Mouse (Mus musculus): Measurements from ENCODE around the gene Npm3. TPM values are rescaled to one million over a fixed set of nuclear protein-coding genes. Genes with fewer than 3 reads are reported as not detected.

The Npm3 gene
- 13.4 and 14.7 TPM in 2 replicates for polyA plus RNA-seq (2015; fragmentation: Nextera tagmentation; extraction: Ambion mirVana)

GRCm38 (mm10) chr19:45749243-45750043, at the start of gene Npm3:
TSS of gene Npm3 (minus strand) at chr19:45749591.
- H3K36me3 ChIP-seq, result peaks cover 17% of the 10 kb centered on the region
- under 1% methylated on average over 60 of the region's 60 CpGs for WGBS
- peaks cover 21% of the 10 kb centered on the region for H3K4me1 ChIP-seq (replicated peaks)
- peak within 1 kb of the TSS; percentile 86 for H3K9ac ChIP-seq
- peaks cover 24% of the 10 kb centered on the region for H3K27me3 ChIP-seq (replicated peaks)
- peak within 1 kb of the TSS; percentile 92 for H3K4me3 ChIP-seq (replicated peaks)
- 0 out of 2 replicates have a peak within 1 kb of the TSS, but pooled peaks have one; percentile 36 for H3K27ac ChIP-seq
- H3K9me3 ChIP-seq, result no peaks in the 10 kb centered on the region
- ATAC-seq, result peak; percentile 81
- H3K4me2 ChIP-seq (replicated peaks), result peak within 1 kb of the TSS; percentile 86

GRCm38 (mm10) chr19:45796879-45797278, 47.5 kb upstream of the Npm3 start:
- no peak overlapping the region for H3K9ac ChIP-seq
- no peak overlapping the region for H3K4me2 ChIP-seq (replicated peaks)
- no peaks in the 10 kb centered on the region for H3K27me3 ChIP-seq (replicated peaks)
- H3K27ac ChIP-seq, result no peak overlapping the region
- WGBS, result 71% methylated on average over 15 of the region's 15 CpGs
- H3K4me3 ChIP-seq (replicated peaks), result no peak overlapping the region
- H3K9me3 ChIP-seq, result no peaks in the 10 kb centered on the region
- no peak for ATAC-seq
- no peaks in the 10 kb centered on the region for H3K36me3 ChIP-seq
- peaks cover 7% of the 10 kb centered on the region for H3K4me1 ChIP-seq (replicated peaks)

- WGBS, result 10% methylated on average over 15 of the region's 15 CpGs
- Histone ChIP-seq H3K9ac (no peak overlapping the region), H3K36me3 (no peaks in the 10 kb centered on the region), H3K27ac (no peak overlapping the region), H3K27me3 (replicated peaks) (no peaks in the 10 kb centered on the region), H3K9me3 (no peaks in the 10 kb centered on the region), H3K4me2 (replicated peaks) (peak overlapping the region; percentile 53), H3K4me3 (replicated peaks) (peak overlapping the region; percentile 16; the same call in 1 of the 2 replicates), H3K4me1 (replicated peaks) (peaks cover 7% of the 10 kb centered on the region)
- ATAC-seq, result 0 out of 2 replicates have a peak, but pooled peaks have one; percentile 49
These were observed 46.7 kb upstream of the Npm3 start for GRCm38 (mm10) chr19:45796061-45796556.

DNA sequence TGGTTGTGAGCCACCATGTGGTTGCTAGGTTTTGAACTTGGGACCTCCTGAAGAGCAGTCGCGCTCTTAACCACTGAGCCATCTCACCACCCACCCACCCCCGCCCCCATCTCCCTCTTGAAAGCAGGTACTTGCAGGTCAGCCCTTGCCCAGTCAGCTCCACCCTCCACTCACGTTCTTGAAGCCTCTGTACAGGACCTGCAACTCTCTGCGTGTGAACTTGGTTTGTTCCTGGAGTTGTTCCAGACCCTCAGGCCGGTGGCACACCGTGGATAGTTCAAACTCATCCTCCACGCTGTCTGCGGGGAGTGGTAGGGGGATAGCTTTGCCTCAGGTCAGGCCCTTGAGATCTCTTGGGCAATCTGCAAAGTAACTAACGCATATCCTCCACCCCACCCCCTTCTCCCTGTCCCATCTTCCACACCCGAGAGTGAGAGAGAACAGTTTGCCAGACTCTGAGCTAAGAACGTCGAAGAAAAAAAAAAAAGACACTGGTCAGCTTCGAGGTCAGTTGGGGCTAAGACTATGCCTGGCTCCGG, 46.1 kb upstream of the Npm3 start:
- 0 out of 2 replicates have a peak, but pooled peaks have one; percentile 31 for ATAC-seq
- H3K27ac ChIP-seq, result no peak overlapping the region
- no peaks in the 10 kb centered on the region for H3K36me3 ChIP-seq
- peaks cover 9% of the 10 kb centered on the region for H3K4me1 ChIP-seq (replicated peaks)
- H3K4me2 ChIP-seq (replicated peaks), result peak overlapping the region; percentile 53
- H3K9ac ChIP-seq, result no peak overlapping the region
- H3K9me3 ChIP-seq, result no peaks in the 10 kb centered on the region
- peak overlapping the region; percentile 16; the same call in 1 of the 2 replicates for H3K4me3 ChIP-seq (replicated peaks)
- WGBS, result 26% methylated on average over 15 of the region's 15 CpGs
- H3K27me3 ChIP-seq (replicated peaks), result no peaks in the 10 kb centered on the region

- Histone ChIP-seq H3K4me3 (replicated peaks) (no peak overlapping the region), H3K27me3 (replicated peaks) (no peaks in the 10 kb centered on the region), H3K9ac (no peak overlapping the region), H3K4me2 (replicated peaks) (no peak overlapping the region), H3K9me3 (no peaks in the 10 kb centered on the region), H3K27ac (no peak overlapping the region), H3K4me1 (replicated peaks) (peaks cover 12% of the 10 kb centered on the region), H3K36me3 (no peaks in the 10 kb centered on the region)
- WGBS, result 64% methylated on average over 6 of the region's 6 CpGs
- no peak for ATAC-seq
These were observed 45.3 kb upstream of the Npm3 start for GRCm38 (mm10) chr19:45794718-45795117.

DNA sequence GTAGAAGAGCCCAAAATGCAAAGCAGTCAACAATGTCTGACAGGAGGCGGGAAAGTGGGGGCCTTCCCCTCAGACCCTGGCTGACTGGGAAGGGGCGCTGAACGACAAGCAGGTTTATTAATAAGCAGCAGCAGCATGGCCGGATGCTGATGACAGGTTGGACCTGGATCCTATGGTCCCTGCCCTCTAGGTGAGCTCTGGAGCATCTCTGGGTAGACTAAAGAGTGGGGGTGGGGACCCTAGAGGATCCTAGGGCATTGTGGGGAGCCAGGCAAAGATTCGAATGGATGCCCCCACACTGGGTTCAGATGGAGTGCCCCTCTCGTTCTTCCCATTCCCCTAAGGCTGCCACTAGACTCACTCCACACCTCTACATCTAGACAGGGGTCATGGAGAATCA, 43.0 kb upstream of the Npm3 start:
- Histone ChIP-seq H3K4me3 (replicated peaks) (no peak overlapping the region), H3K27ac (no peak overlapping the region), H3K9ac (no peak overlapping the region), H3K9me3 (no peaks in the 10 kb centered on the region), H3K36me3 (no peaks in the 10 kb centered on the region), H3K4me2 (replicated peaks) (no peak overlapping the region), H3K27me3 (replicated peaks) (no peaks in the 10 kb centered on the region), H3K4me1 (replicated peaks) (peaks cover 12% of the 10 kb centered on the region)
- 90% methylated on average over 6 of the region's 6 CpGs for WGBS
- ATAC-seq, result no peak

GRCm38 (mm10) chr19:45789888-45790874, 40.8 kb upstream of the Npm3 start:
- Histone ChIP-seq H3K36me3 (no peaks in the 10 kb centered on the region), H3K4me3 (replicated peaks) (no peak overlapping the region), H3K27me3 (replicated peaks) (no peaks in the 10 kb centered on the region), H3K27ac (no peak overlapping the region), H3K4me1 (replicated peaks) (0 out of 2 replicates have a peak, but pooled peaks cover 4% of the 10 kb centered on the region), H3K9me3 (no peaks in the 10 kb centered on the region), H3K4me2 (replicated peaks) (no peak overlapping the region), H3K9ac (no peak overlapping the region)
- 76% methylated on average over 13 of the region's 13 CpGs for WGBS
- peak; percentile 79 for ATAC-seq

DNA sequence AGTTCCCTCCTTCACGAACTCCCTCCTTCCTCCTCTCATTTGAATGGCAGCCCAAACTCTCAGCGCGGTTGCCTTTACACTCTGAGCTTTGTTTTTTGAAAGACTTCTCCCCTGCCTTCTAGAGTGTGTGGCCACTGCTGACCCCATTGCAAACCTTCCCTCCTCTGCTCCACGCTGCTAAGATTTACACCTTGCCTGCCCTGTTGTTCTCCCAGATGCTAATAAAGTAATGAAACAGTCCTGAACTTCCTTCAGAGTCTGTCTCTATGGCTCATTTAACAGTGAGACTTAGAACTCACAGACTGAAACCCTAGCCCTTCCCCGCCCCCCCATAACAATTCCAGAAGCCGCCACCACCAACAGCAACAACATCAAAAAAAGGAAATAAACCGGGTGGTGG, 40.0 kb upstream of the Npm3 start:
- no peak for ATAC-seq

DNA sequence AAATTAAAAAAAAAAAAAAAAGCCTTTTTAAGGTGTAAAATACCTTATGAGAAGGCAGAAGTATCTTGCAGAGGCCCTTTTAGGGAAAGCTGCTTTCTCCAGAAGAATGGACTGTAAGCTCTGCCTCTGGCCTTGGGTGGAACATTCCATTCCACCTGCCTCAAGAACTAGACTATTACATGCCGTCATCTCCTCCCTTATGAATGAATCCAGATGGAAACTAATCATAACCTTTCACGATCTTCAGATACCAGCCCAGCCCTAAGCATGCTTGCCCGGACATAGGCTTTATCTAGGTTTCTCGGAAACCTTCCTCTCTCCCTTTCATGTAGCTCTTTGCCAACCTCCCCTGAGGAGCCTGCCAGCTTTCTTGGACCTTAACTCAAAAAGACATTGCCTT, 38.9 kb upstream of the Npm3 start:
- 76% methylated on average over 4 of the region's 4 CpGs for WGBS
- no peak overlapping the region for H3K27ac ChIP-seq
- no peaks in the 10 kb centered on the region for H3K36me3 ChIP-seq
- no peak overlapping the region for H3K4me2 ChIP-seq (replicated peaks)
- H3K9me3 ChIP-seq, result no peaks in the 10 kb centered on the region
- H3K27me3 ChIP-seq (replicated peaks), result no peaks in the 10 kb centered on the region
- no peak for ATAC-seq
- peaks cover 8% of the 10 kb centered on the region; the same call in 1 of the 2 replicates for H3K4me1 ChIP-seq (replicated peaks)
- no peak overlapping the region for H3K4me3 ChIP-seq (replicated peaks)
- H3K9ac ChIP-seq, result no peak overlapping the region

More for the DNA sequence above, 40.0 kb upstream of the Npm3 start:
- Histone ChIP-seq H3K27ac (no peak overlapping the region), H3K4me2 (replicated peaks) (no peak overlapping the region), H3K4me1 (replicated peaks) (0 out of 2 replicates have a peak, but pooled peaks cover 4% of the 10 kb centered on the region), H3K9ac (no peak overlapping the region), H3K4me3 (replicated peaks) (no peak overlapping the region), H3K9me3 (no peaks in the 10 kb centered on the region), H3K27me3 (replicated peaks) (no peaks in the 10 kb centered on the region), H3K36me3 (no peaks in the 10 kb centered on the region)
- 74% methylated on average over 7 of the region's 7 CpGs for WGBS

DNA sequence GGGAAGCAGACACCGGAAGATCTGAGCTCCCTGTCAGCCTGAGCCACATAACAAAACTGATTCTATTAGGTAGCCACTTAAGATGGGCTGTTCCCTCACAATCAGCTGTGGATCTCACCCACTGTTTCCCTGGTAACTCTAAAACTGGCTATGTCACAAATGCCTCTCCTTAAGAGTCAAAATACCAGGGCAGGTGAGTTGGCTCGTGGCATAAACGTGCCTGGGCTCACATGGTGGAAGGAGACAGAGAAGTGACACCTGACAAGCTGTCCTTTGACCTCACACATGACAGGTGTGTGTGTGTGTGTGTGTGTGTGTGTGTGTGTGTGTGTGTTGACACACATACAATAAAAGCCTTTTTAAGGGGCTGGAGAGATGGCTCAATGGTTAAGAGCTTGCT, 38.1 kb upstream of the Npm3 start:
- no peaks in the 10 kb centered on the region for H3K36me3 ChIP-seq
- ATAC-seq, result no peak
- no peaks in the 10 kb centered on the region for H3K9me3 ChIP-seq
- WGBS, result 69% methylated on average over 3 of the region's 3 CpGs
- H3K27ac ChIP-seq, result no peak overlapping the region
- peaks cover 8% of the 10 kb centered on the region; the same call in 1 of the 2 replicates for H3K4me1 ChIP-seq (replicated peaks)
- H3K4me2 ChIP-seq (replicated peaks), result no peak overlapping the region
- H3K4me3 ChIP-seq (replicated peaks), result no peak overlapping the region
- H3K9ac ChIP-seq, result no peak overlapping the region
- H3K27me3 ChIP-seq (replicated peaks), result no peaks in the 10 kb centered on the region

DNA sequence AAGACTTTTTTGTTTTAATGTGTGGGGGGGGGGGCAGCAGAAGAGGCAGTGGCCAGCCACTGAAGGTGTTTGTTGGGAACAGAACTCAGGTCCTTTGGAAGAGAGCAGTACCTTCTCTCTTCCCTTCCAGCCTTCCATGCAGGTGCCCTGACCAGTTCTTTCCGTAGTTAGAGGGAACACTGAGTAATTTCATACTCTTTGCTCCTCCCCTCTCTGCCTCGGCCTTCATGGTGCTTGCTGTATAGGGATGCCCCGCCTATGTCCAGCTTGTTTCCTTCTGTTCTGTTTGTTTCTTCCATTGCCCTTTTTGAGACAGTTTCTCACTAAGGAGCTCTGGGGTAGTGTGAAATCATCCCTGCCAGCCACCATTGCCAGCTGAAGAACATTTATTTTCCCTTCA, 36.1 kb upstream of the Npm3 start:
- Histone ChIP-seq H3K4me3 (replicated peaks) (no peak overlapping the region), H3K9ac (no peak overlapping the region), H3K27ac (no peak overlapping the region), H3K9me3 (no peaks in the 10 kb centered on the region), H3K27me3 (replicated peaks) (no peaks in the 10 kb centered on the region), H3K4me2 (replicated peaks) (no peak overlapping the region), H3K4me1 (replicated peaks) (peaks cover 16% of the 10 kb centered on the region), H3K36me3 (no peaks in the 10 kb centered on the region)
- no peak for ATAC-seq
- WGBS, result 43% methylated on average over 3 of the region's 3 CpGs

Measured in intestine, embryonic 15.5 days (tissue).